Mouse (Mus musculus): ENCODE measurements at regions not wholly inside any gene's neighbourhood (a gene's known extent, or its start where the extent isn't known, plus 50 kb on each side); places are given as distances from the start of the nearest gene placed in this dataset.

GRCm38 (mm10) chr12:25389202-25389601 is 292.3 kb upstream of the Id2 start:
- H3K9ac ChIP-seq (replicated peaks; ENCODE audit: low read length, poor library complexity, severe bottlenecking), result no peak overlapping the region
- H3K9me3 ChIP-seq (ENCODE audit: low read length), result no peaks in the 10 kb centered on the region
- H3K27me3 ChIP-seq (ENCODE audit: insufficient read depth, low read length), result no peaks in the 10 kb centered on the region
- ATAC-seq (ENCODE audit: low FRiP score) (no peak), DNase-seq (ENCODE audit: low spot score) (no peak)
- no peak overlapping the region for H3K4me3 ChIP-seq (ENCODE audit: low read depth, low read length)
- no peak for TF ChIP-seq CTCF (IDR thresholded peaks at IDR 0.05)
- 76% methylated on average over 5 of the region's 5 CpGs for WGBS
- no peak overlapping the region for H3K27ac ChIP-seq (ENCODE audit: low read depth, low read length)
- no peaks in the 10 kb centered on the region for H3K4me1 ChIP-seq (ENCODE audit: insufficient read depth, low read length)
- no peak overlapping the region for H3K4me2 ChIP-seq (ENCODE audit: low read depth, low read length, poor library complexity, severe bottlenecking)
- H3K36me3 ChIP-seq (ENCODE audit: insufficient read depth, low read length), result no peaks in the 10 kb centered on the region

- DNase-seq (ENCODE audit: low spot score), result no peak
- WGBS, result 69% methylated on average over 5 of the region's 5 CpGs
- no peak for TF ChIP-seq CTCF (IDR thresholded peaks at IDR 0.05)
- no peaks in the 10 kb centered on the region for H3K9me3 ChIP-seq (ENCODE audit: low read length)
- ATAC-seq (ENCODE audit: low FRiP score), result no peak
- H3K9ac ChIP-seq (replicated peaks; ENCODE audit: low read length, poor library complexity, severe bottlenecking), result no peak overlapping the region
- no peak overlapping the region for H3K27ac ChIP-seq (ENCODE audit: low read depth, low read length)
- H3K36me3 ChIP-seq (ENCODE audit: insufficient read depth, low read length), result no peaks in the 10 kb centered on the region
- H3K4me1 ChIP-seq (ENCODE audit: insufficient read depth, low read length), result no peaks in the 10 kb centered on the region
- no peaks in the 10 kb centered on the region for H3K27me3 ChIP-seq (ENCODE audit: insufficient read depth, low read length)
- H3K4me3 ChIP-seq (ENCODE audit: low read depth, low read length), result no peak overlapping the region
- H3K4me2 ChIP-seq (ENCODE audit: low read depth, low read length, poor library complexity, severe bottlenecking), result no peak overlapping the region
Observed at GRCm38 (mm10) chr12:25387791-25388280, 290.9 kb upstream of the Id2 start.

GRCm38 (mm10) chr12:25382961-25383360 is 286.0 kb upstream of the Id2 start:
- no peak for TF ChIP-seq CTCF (IDR thresholded peaks at IDR 0.05)
- no peak overlapping the region for H3K4me3 ChIP-seq (ENCODE audit: low read depth, low read length)
- H3K4me1 ChIP-seq (ENCODE audit: insufficient read depth, low read length), result 0 out of 2 replicates have a peak, but pooled peaks cover 3% of the 10 kb centered on the region
- 79% methylated on average over 6 of the region's 6 CpGs for WGBS
- H3K4me2 ChIP-seq (ENCODE audit: low read depth, low read length, poor library complexity, severe bottlenecking), result no peak overlapping the region
- no peak overlapping the region for H3K27ac ChIP-seq (ENCODE audit: low read depth, low read length)
- H3K36me3 ChIP-seq (ENCODE audit: insufficient read depth, low read length), result no peaks in the 10 kb centered on the region
- H3K27me3 ChIP-seq (ENCODE audit: insufficient read depth, low read length), result no peaks in the 10 kb centered on the region
- no peaks in the 10 kb centered on the region for H3K9me3 ChIP-seq (ENCODE audit: low read length)
- DNase-seq (ENCODE audit: low spot score), result no peak
- H3K9ac ChIP-seq (replicated peaks; ENCODE audit: low read length, poor library complexity, severe bottlenecking), result no peak overlapping the region
- no peak for ATAC-seq (ENCODE audit: low FRiP score)

- no peak overlapping the region for H3K9ac ChIP-seq (replicated peaks; ENCODE audit: low read length, poor library complexity, severe bottlenecking)
- WGBS, result 97% methylated on average over 2 of the region's 2 CpGs
- H3K4me1 ChIP-seq (ENCODE audit: insufficient read depth, low read length), result 0 out of 2 replicates have a peak, but pooled peaks cover 3% of the 10 kb centered on the region
- H3K27me3 ChIP-seq (ENCODE audit: insufficient read depth, low read length), result no peaks in the 10 kb centered on the region
- H3K27ac ChIP-seq (ENCODE audit: low read depth, low read length), result no peak overlapping the region
- H3K4me2 ChIP-seq (ENCODE audit: low read depth, low read length, poor library complexity, severe bottlenecking), result no peak overlapping the region
- ATAC-seq (ENCODE audit: low FRiP score) (no peak), DNase-seq (ENCODE audit: low spot score) (no peak)
- H3K9me3 ChIP-seq (ENCODE audit: low read length), result no peaks in the 10 kb centered on the region
- no peak overlapping the region for H3K4me3 ChIP-seq (ENCODE audit: low read depth, low read length)
- H3K36me3 ChIP-seq (ENCODE audit: insufficient read depth, low read length), result no peaks in the 10 kb centered on the region
- no peak for TF ChIP-seq CTCF (IDR thresholded peaks at IDR 0.05)
Observed at GRCm38 (mm10) chr12:25382475-25382874, 285.5 kb upstream of the Id2 start.

- no peaks in the 10 kb centered on the region for H3K36me3 ChIP-seq (ENCODE audit: insufficient read depth, low read length)
- no peak overlapping the region for H3K27ac ChIP-seq (ENCODE audit: low read depth, low read length)
- no peak overlapping the region for H3K4me2 ChIP-seq (ENCODE audit: low read depth, low read length, poor library complexity, severe bottlenecking)
- TF ChIP-seq CTCF (IDR thresholded peaks at IDR 0.05), result no peak
- WGBS, result 58% methylated on average over 4 of the region's 4 CpGs
- no peaks in the 10 kb centered on the region for H3K27me3 ChIP-seq (ENCODE audit: insufficient read depth, low read length)
- H3K9ac ChIP-seq (replicated peaks; ENCODE audit: low read length, poor library complexity, severe bottlenecking), result no peak overlapping the region
- 0 out of 2 replicates have a peak, but pooled peaks cover 3% of the 10 kb centered on the region for H3K4me1 ChIP-seq (ENCODE audit: insufficient read depth, low read length)
- no peaks in the 10 kb centered on the region for H3K9me3 ChIP-seq (ENCODE audit: low read length)
- DNase-seq (ENCODE audit: low spot score), result no peak
- no peak overlapping the region for H3K4me3 ChIP-seq (ENCODE audit: low read depth, low read length)
- no peak for ATAC-seq (ENCODE audit: low FRiP score)
Observed at GRCm38 (mm10) chr12:25381619-25382018, 284.7 kb upstream of the Id2 start.

GRCm38 (mm10) chr12:25379996-25380395 is 283.1 kb upstream of the Id2 start:
- WGBS, result 96% methylated on average over 3 of the region's 3 CpGs
- H3K27me3 ChIP-seq (ENCODE audit: insufficient read depth, low read length), result 0 out of 2 replicates have a peak, but pooled peaks cover under 1% of the 10 kb centered on the region
- H3K4me3 ChIP-seq (ENCODE audit: low read depth, low read length), result no peak overlapping the region
- H3K4me2 ChIP-seq (ENCODE audit: low read depth, low read length, poor library complexity, severe bottlenecking), result no peak overlapping the region
- H3K36me3 ChIP-seq (ENCODE audit: insufficient read depth, low read length), result no peaks in the 10 kb centered on the region
- no peak for TF ChIP-seq CTCF (IDR thresholded peaks at IDR 0.05)
- H3K4me1 ChIP-seq (ENCODE audit: insufficient read depth, low read length), result 0 out of 2 replicates have a peak, but pooled peaks cover 3% of the 10 kb centered on the region
- DNase-seq (ENCODE audit: low spot score) (no peak), ATAC-seq (ENCODE audit: low FRiP score) (no peak)
- H3K27ac ChIP-seq (ENCODE audit: low read depth, low read length), result no peak overlapping the region
- H3K9ac ChIP-seq (replicated peaks; ENCODE audit: low read length, poor library complexity, severe bottlenecking), result no peak overlapping the region
- H3K9me3 ChIP-seq (ENCODE audit: low read length), result no peaks in the 10 kb centered on the region

All from midbrain, postnatal 0 days (tissue).